Mouse (Mus musculus) forebrain, embryonic 16.5 days (tissue): Measurements from ENCODE around the gene Cdc20b. TPM values are rescaled to one million over a fixed set of nuclear protein-coding genes. Genes with fewer than 3 reads are reported as not detected.
"Not testable (repeated sequence)": the region's sequence is repeated elsewhere in the genome, so short reads cannot be mapped to it uniquely, and the experiment has no call there.

Experiments used
- ATAC-seq: fragments of 200-750 bp; cut with Nextera tagmentation; 2 replicates; pipeline ENCODE4 v1.8.0; 2017; ENCODE audit warnings: mild to moderate bottlenecking, moderate library complexity
- H3K27ac ChIP-seq: fragments of 300-500 bp; sonication (generic); 2 replicates; pipeline ENCODE4 v1.5.1; 2014; ENCODE audit warnings: low read length, control low read depth
- H3K27me3 ChIP-seq: fragments of 300-500 bp; sonication (generic); replicated peaks from 2 replicates; pipeline ENCODE4 v1.6.1; 2014; ENCODE audit warnings: low read length; ENCODE audit not compliant: control insufficient read depth, insufficient read depth
- H3K36me3 ChIP-seq: fragments of 300-500 bp; sonication (generic); 2 replicates; pipeline ENCODE4 v1.6.1; 2014; ENCODE audit not compliant: control insufficient read depth, insufficient read depth
- H3K4me1 ChIP-seq: fragments of 300-500 bp; sonication (generic); replicated peaks from 2 replicates; pipeline ENCODE4 v1.6.1; 2014; ENCODE audit warnings: low read length; ENCODE audit not compliant: control insufficient read depth, insufficient read depth
- H3K4me2 ChIP-seq: fragments of 300-500 bp; sonication (generic); 2 replicates; pipeline ENCODE4 v1.6.1; 2014; ENCODE audit warnings: mild to moderate bottlenecking, low read length, control low read depth
- H3K4me3 ChIP-seq: fragments of 300-500 bp; sonication (generic); replicated peaks from 2 replicates; pipeline ENCODE4 v1.5.1; 2014; ENCODE audit warnings: mild to moderate bottlenecking, low read length, control low read depth
- H3K9ac ChIP-seq: fragments of 300-500 bp; sonication (generic); replicated peaks from 2 replicates; pipeline ENCODE4 v1.6.1; 2014; ENCODE audit warnings: low read depth, low read length, control low read depth
- H3K9me3 ChIP-seq: fragments of 300-500 bp; sonication (generic); 2 replicates; pipeline ENCODE4 v1.6.1; 2016; ENCODE audit warnings: low read length; ENCODE audit not compliant: control insufficient read depth
- WGBS: fragments of 180-500 bp; shearing (Covaris S2); extraction: QIAGEN DNeasy Blood & Tissue Kit; methylation state at CpG from one replicate; pipeline ENCODE4 v1.1.7; 2014; 5-methylcytosine and 5-hydroxymethylcytosine counted together
- polyA plus RNA-seq: library from polyadenylated mRNA; unstranded; fragments of >200 nt; fragmentation: Nextera tagmentation; extraction: Ambion mirVana; gene quantifications from 2 replicates; pipeline ENCODE4 v1.2.1, GENCODE M21; 2015

Gene Cdc20b
- polyA plus RNA-seq, 1 experiment from 2014 or later, result 0.33 TPM

GRCm38 (mm10) chr13:112994191-112994590 lies 40.7 kb upstream of the Cdc20b start:
- peak; percentile 57 for ATAC-seq
- no peaks in the 10 kb centered on the region for H3K36me3 ChIP-seq
- peaks cover 76% of the 10 kb centered on the region for H3K27me3 ChIP-seq
- H3K4me3 ChIP-seq, result peak overlapping the region; percentile 44
- peak overlapping the region; percentile 40 for H3K9ac ChIP-seq
- H3K9me3 ChIP-seq, result no peaks in the 10 kb centered on the region
- H3K4me2 ChIP-seq, result peak overlapping the region; percentile 73
- peaks cover 25% of the 10 kb centered on the region for H3K4me1 ChIP-seq
- WGBS, result 1% methylated on average over 25 of the region's 25 CpGs
- H3K27ac ChIP-seq, result no peak overlapping the region

GRCm38 (mm10) chr13:112996407-112996806 lies 38.5 kb upstream of the Cdc20b start:
- Histone ChIP-seq H3K27ac (no peak overlapping the region), H3K9ac (no peak overlapping the region), H3K4me1 (peaks cover 19% of the 10 kb centered on the region), H3K4me2 (no peak overlapping the region), H3K9me3 (no peaks in the 10 kb centered on the region), H3K36me3 (no peaks in the 10 kb centered on the region), H3K4me3 (no peak overlapping the region), H3K27me3 (peaks cover 65% of the 10 kb centered on the region)
- 51% methylated on average over 4 of the region's 4 CpGs for WGBS
- ATAC-seq, result no peak

DNA sequence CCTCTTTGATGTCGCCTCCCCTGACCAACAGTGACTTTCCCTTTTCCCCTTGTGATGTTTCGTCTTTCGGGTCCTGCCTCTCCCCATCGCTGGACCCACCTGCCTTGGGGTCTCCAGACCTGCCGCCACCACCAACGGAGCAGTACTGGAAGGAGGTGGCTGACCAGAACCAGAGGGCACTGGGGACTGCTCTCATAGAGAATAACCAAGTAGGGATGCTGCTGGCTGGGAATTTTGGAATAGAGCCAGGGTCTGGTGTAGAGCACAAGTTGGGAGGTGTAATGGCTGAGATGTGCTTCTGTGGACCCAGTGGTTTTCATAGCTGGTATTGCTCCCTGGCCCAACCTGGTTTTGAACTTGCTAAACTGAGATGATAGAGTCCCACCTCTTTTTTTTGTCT lies 37.5 kb upstream of the Cdc20b start:
- peaks cover 61% of the 10 kb centered on the region for H3K27me3 ChIP-seq
- no peak overlapping the region for H3K4me3 ChIP-seq
- no peaks in the 10 kb centered on the region for H3K36me3 ChIP-seq
- ATAC-seq, result no peak
- no peak overlapping the region for H3K27ac ChIP-seq
- WGBS, result 61% methylated on average over 6 of the region's 6 CpGs
- no peaks in the 10 kb centered on the region for H3K9me3 ChIP-seq
- H3K4me1 ChIP-seq, result peaks cover 19% of the 10 kb centered on the region
- H3K4me2 ChIP-seq, result no peak overlapping the region
- H3K9ac ChIP-seq, result no peak overlapping the region

GRCm38 (mm10) chr13:112998427-112999201 lies 36.3 kb upstream of the Cdc20b start:
- Histone ChIP-seq H3K4me1 (peaks cover 14% of the 10 kb centered on the region), H3K9ac (peak overlapping the region; percentile 60), H3K4me3 (peak overlapping the region; percentile 52), H3K36me3 (no peaks in the 10 kb centered on the region), H3K27ac (no peak overlapping the region), H3K9me3 (no peaks in the 10 kb centered on the region), H3K27me3 (peaks cover 53% of the 10 kb centered on the region), H3K4me2 (peak overlapping the region; percentile 93)
- WGBS, result under 1% methylated on average over 46 of the region's 46 CpGs
- peak; percentile 64 for ATAC-seq

- 76% methylated on average over 3 of the region's 3 CpGs for WGBS
- Histone ChIP-seq H3K4me2 (no peak overlapping the region), H3K27me3 (peaks cover 41% of the 10 kb centered on the region), H3K27ac (no peak overlapping the region), H3K36me3 (no peaks in the 10 kb centered on the region), H3K9me3 (no peaks in the 10 kb centered on the region), H3K4me1 (peaks cover 8% of the 10 kb centered on the region; the same call in 1 of the 2 replicates), H3K9ac (no peak overlapping the region), H3K4me3 (no peak overlapping the region)
- no peak for ATAC-seq
Observed at GRCm38 (mm10) chr13:113000090-113000489, 34.8 kb upstream of the Cdc20b start.

- Histone ChIP-seq H3K4me2 (no peak overlapping the region), H3K9ac (no peak overlapping the region), H3K36me3 (no peaks in the 10 kb centered on the region), H3K9me3 (no peaks in the 10 kb centered on the region), H3K27me3 (peaks cover 35% of the 10 kb centered on the region), H3K4me3 (no peak overlapping the region), H3K4me1 (peaks cover 8% of the 10 kb centered on the region; the same call in 1 of the 2 replicates), H3K27ac (no peak overlapping the region)
- WGBS, result 69% methylated on average over 9 of the region's 9 CpGs
- no peak for ATAC-seq
Observed at GRCm38 (mm10) chr13:113000576-113001318, 34.2 kb upstream of the Cdc20b start.

GRCm38 (mm10) chr13:113012683-113013082 lies 22.2 kb upstream of the Cdc20b start:
- H3K27me3 ChIP-seq, result no peaks in the 10 kb centered on the region
- no peaks in the 10 kb centered on the region for H3K9me3 ChIP-seq
- peak; percentile 80 for ATAC-seq
- H3K36me3 ChIP-seq, result no peaks in the 10 kb centered on the region
- peaks cover 8% of the 10 kb centered on the region; the same call in 1 of the 2 replicates for H3K4me1 ChIP-seq
- no peak overlapping the region for H3K4me3 ChIP-seq
- H3K9ac ChIP-seq, result no peak overlapping the region
- 61% methylated on average over 6 of the region's 6 CpGs for WGBS
- peak overlapping the region; percentile 41; the same call in 1 of the 2 replicates for H3K4me2 ChIP-seq
- H3K27ac ChIP-seq, result peak overlapping the region; percentile 82

- peak overlapping the region; percentile 41 for H3K4me2 ChIP-seq
- H3K36me3 ChIP-seq, H3K9me3 ChIP-seq, H3K4me1 ChIP-seq, H3K9ac ChIP-seq, H3K27me3 ChIP-seq: not testable (repeated sequence)
- H3K27ac ChIP-seq, result peak overlapping the region; percentile 35; the same call in 1 of the 2 replicates
- H3K4me3 ChIP-seq, result peak overlapping the region; percentile 23
- ATAC-seq, result peak; percentile 95
- 48% methylated on average over 17 of the region's 20 CpGs for WGBS
Observed at GRCm38 (mm10) chr13:113013174-113013953, 21.5 kb upstream of the Cdc20b start.

DNA sequence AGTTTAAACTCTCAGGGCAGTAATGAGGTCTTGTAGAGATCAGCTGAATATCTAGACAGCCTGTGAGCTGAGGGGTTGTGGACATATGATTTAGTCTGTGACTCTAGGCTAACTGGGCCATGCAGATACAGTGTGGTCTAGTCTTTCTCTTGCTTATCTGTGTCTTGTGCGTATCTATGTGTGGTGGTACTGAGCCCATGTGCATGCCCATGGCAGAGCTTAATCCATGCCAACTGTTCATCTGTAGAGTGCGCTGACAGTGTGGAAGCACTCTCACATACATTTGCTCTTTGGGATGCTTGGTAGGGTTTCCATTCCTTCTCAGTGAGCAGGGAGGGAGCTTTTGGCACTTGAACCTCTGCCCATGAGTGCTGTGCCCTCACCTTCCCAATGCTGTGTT lies 13.4 kb upstream of the Cdc20b start:
- Histone ChIP-seq H3K9me3 (no peaks in the 10 kb centered on the region), H3K4me3 (no peak overlapping the region), H3K27me3 (no peaks in the 10 kb centered on the region), H3K4me2 (no peak overlapping the region), H3K4me1 (no peaks in the 10 kb centered on the region), H3K27ac (no peak overlapping the region), H3K9ac (no peak overlapping the region), H3K36me3 (no peaks in the 10 kb centered on the region)
- WGBS, result 78% methylated on average over 2 of the region's 2 CpGs
- no peak for ATAC-seq
